Mouse (Mus musculus): ENCODE measurements around the gene Tanc2.

Tanc2 gene

GRCm38 (mm10) chr11:105964691-105965090 lies 374.9 kb downstream of the Tanc2 start:
- no peak for DNase-seq

- DNase-seq: no peak
Observed at GRCm38 (mm10) chr11:105966288-105966687, 376.5 kb downstream of the Tanc2 start.

- no peak for DNase-seq
Observed at GRCm38 (mm10) chr11:105967741-105968574, 378.2 kb downstream of the Tanc2 start, which contains the start of gene Ace. Gene Ace, plus strand, starts transcription at chr11:105967945.

DNA sequence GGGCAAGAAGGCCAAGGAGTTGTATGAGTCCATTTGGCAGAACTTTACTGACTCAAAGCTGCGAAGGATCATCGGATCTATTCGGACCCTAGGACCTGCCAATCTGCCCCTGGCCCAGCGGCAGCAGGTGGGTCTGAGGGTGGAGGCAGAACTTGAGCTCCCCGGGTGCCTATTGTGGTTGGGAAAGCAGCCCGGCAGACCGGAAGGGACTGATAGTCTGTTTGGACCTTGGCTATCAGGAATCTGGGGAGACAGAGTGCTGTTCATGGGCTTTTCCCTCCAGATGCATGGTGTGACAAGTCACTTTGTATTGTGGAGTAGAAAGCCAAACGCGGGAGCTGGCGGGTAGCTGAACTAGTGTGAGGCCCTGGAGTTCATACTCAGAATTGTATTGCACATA lies 379.2 kb downstream of the Tanc2 start:
- DNase-seq: no peak

GRCm38 (mm10) chr11:105969516-105969915 lies 379.7 kb downstream of the Tanc2 start:
- no peak for DNase-seq

- DNase-seq: no peak
Observed at GRCm38 (mm10) chr11:105974593-105974992, 384.8 kb downstream of the Tanc2 start.

DNA sequence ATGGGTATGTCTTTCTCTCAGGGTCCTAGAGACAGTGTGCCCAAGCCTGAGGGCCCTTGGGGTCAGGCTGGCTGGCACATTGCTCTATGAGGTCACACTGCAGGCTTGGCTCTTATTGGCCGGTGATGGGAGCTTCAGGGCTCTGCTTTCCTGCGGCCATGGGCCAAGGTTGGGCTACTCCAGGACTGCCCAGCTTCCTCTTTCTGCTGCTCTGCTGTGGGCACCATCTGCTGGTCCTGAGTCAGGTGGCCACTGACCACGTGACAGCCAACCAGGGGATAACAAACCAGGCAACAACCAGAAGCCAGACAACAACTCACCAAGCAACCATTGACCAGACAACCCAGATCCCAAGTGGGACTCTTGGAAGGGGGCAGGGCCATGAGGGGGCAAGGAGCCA lies 385.3 kb downstream of the Tanc2 start:
- DNase-seq: no peak

- no peak for DNase-seq
Observed at GRCm38 (mm10) chr11:105975636-105976035, 385.9 kb downstream of the Tanc2 start.

DNA sequence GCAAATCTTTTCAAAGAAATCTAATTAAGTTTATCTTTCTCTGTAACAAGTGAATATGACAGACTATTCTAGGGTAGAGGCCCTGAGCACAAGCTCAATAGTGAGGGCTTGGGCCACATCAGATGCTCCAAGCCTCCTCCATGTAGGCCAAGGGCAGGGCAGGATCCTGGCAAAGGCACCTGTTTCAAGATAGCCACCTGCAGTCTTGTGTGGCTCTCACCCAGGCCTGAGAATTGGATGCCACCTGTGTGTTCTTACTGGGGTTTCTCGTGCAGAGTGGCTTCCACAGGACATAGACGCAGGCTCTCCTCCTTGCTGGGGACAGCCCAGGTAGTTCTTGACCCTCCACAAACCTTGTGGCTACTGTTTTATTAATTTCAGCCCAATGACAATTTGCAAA lies 388.4 kb downstream of the Tanc2 start:
- DNase-seq: no peak

- no peak for DNase-seq
Observed at GRCm38 (mm10) chr11:105978634-105979033, 388.8 kb downstream of the Tanc2 start.

Measured in layer of hippocampus, adult 9-11 months (tissue).